Mouse (Mus musculus): ENCODE results near the gene Pank4. TPM values are rescaled to one million over a fixed set of nuclear protein-coding genes. Genes with fewer than 3 reads are reported as not detected.

Pank4 gene
- polyA plus RNA-seq (2016; fragmentation: Nextera tagmentation; extraction: Ambion mirVana) = 45.8 and 56.5 TPM in 2 replicates

DNA sequence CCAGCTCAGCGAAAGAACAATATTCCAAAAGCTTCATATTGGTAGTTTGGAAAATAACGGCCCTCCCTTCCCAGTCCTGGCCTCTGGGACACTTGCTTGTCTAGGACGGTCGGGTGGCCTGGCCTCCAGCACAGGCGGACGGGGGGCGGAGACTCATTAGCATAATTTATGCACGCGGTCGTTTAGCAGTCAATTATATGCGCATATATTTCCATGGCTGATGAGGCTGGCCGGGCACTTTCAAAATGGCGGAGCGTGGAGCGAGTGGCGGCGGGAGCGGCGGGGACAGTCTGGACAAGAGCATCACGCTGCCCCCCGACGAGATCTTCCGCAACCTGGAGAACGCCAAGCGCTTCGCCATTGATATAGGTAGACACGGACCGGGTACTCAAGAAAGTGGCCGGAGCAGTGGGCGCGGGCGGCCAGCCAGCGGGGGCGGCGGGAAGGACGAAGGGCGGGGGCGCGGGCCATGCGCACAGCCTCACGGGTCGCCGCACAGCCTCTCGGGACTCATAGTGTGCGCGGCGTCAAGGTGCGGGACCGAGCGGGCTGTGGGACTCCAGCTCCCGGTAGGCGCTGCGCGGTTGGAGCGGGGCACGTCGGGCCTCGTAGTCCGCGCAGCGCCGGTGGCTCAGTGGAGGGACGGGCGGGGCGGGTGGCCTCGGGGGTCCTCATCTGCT is at the start of gene Pank4:
Pank4 (plus strand) TSS at position 223 of the 680 bp plus-strand sequence.
- H3K4me3 ChIP-seq = peak within 1 kb of the TSS; percentile 95
- H3K36me3 ChIP-seq = peaks cover 30% of the 10 kb centered on the region
- H3K9me3 ChIP-seq (replicated peaks) = no peaks in the 10 kb centered on the region
- H3K4me1 ChIP-seq = peaks cover 60% of the 10 kb centered on the region
- DNase-seq (ENCODE audit: low spot score) = peak; percentile 91
- H3K27me3 ChIP-seq (ENCODE audit: low read depth, poor library complexity, severe bottlenecking) = peaks cover 48% of the 10 kb centered on the region
- H3K27ac ChIP-seq = peak within 1 kb of the TSS; percentile 98
- under 1% methylated on average over 65 of the region's 66 CpGs for WGBS

DNA sequence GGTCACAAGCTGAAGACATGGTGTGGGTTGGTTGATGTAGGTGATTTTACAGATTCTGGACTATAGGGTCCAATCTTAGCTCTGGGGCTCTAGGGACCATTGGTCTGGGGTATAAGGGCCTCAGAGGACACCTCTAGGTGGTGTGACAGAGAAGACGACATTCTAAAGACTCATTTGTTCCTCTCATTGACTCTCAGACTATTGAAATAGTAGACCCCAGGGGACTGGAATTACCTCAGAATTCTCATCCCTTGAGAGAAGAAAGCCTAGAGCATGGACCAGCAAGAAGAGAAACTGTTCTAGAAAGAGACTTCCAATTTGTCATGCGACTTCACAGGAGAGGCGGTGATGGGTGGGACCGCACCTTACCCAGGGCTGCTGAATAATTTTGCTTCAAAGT is 49.7 kb upstream of the Pank4 start:
- 96% methylated on average over 4 of the region's 4 CpGs for WGBS
- Histone ChIP-seq H3K4me1 (peaks cover 16% of the 10 kb centered on the region), H3K27me3 (ENCODE audit: low read depth, poor library complexity, severe bottlenecking) (no peaks in the 10 kb centered on the region), H3K36me3 (no peaks in the 10 kb centered on the region), H3K27ac (no peak overlapping the region), H3K9me3 (replicated peaks) (no peaks in the 10 kb centered on the region), H3K4me3 (no peak overlapping the region)
- DNase-seq (ENCODE audit: low spot score) = no peak

DNA sequence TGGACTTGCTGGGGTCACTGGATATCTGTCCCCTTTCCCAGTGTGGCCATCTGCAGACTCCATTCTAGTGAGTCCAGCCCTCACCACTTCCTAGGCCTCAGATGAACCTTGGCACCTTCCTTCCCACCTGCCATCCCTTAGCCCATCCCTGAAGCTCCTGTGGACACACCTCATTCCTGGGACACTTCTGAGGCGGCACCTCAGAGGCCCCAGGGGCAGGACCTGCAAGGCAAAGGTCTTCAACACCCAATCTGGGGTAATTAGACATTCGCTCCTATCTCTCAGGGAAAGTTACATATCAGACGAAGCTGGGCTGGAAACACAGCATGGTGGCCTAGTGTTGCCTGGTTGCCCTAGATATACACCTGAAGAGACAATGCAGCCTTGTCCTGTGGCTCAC is 49.2 kb upstream of the Pank4 start:
- Histone ChIP-seq H3K9me3 (replicated peaks) (no peaks in the 10 kb centered on the region), H3K27ac (no peak overlapping the region), H3K4me3 (no peak overlapping the region), H3K27me3 (ENCODE audit: low read depth, poor library complexity, severe bottlenecking) (no peaks in the 10 kb centered on the region), H3K36me3 (no peaks in the 10 kb centered on the region), H3K4me1 (peaks cover 16% of the 10 kb centered on the region)
- 79% methylated on average over 3 of the region's 3 CpGs for WGBS
- DNase-seq (ENCODE audit: low spot score) = no peak

DNA sequence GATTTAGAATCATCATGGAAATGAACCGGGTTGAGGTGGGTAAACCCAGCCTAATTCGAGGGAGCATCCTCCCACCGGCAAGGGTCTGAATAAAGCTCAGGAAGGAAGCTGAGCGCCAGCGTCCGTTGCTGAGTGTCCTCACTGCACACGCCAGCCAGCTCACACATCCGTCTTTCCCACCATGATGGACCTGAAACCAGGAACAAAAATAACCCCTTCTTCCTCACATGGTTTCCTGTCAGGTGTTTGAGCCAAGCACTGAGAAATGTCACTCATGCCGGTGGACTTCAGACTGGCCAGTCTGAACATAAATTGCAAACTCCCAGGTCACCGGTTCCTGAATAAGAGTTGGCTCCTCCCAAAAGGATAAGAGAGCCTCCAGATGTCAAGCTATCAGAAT is 48.6 kb upstream of the Pank4 start:
- Histone ChIP-seq H3K36me3 (no peaks in the 10 kb centered on the region), H3K4me3 (no peak overlapping the region), H3K27me3 (ENCODE audit: low read depth, poor library complexity, severe bottlenecking) (no peaks in the 10 kb centered on the region), H3K27ac (no peak overlapping the region), H3K9me3 (replicated peaks) (no peaks in the 10 kb centered on the region), H3K4me1 (peaks cover 15% of the 10 kb centered on the region)
- WGBS = 87% methylated on average over 10 of the region's 10 CpGs
- no peak for DNase-seq (ENCODE audit: low spot score)

DNA sequence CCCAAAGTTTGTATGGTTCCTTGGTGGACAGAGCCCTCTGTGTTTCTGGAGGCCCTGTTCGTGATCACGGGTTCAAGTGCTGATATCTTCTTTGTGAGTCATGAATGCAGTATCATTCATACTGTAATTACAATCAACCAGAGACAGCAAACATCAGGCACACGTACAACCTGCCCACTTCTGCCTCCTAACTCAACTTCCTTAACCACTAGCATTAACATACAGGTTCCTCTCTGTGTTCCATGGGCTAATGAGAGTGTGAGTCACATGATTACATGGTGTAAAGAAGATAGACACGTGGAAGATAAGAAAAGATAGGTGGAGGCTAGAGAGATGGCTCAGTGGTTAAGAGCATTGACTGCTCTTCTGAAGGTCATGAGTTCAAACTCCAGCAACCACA is 47.3 kb upstream of the Pank4 start:
- 79% methylated on average over 4 of the region's 4 CpGs for WGBS
- no peaks in the 10 kb centered on the region for H3K9me3 ChIP-seq (replicated peaks)

DNA sequence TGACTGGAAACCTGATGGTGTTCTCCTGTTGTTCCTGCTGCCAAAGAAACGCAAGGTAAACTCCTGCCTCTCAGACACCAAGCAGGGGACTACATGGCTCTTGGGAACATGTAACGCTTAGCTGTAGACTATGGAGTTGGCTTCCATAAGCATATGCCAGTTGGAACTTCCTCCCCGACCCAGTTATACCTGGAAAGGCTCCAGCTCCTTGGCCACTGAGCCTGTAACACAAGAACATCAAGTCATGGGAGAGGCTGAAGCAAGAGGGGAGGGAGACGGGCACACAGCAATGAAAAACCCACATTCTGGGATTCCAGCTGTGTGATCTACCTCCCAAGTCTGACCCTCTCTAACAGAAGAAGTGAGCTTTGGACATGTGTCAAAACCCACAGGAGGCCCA is 41.6 kb upstream of the Pank4 start:
- no peak for DNase-seq (ENCODE audit: low spot score)
- WGBS = 86% methylated on average over 4 of the region's 4 CpGs
- Histone ChIP-seq H3K4me1 (peaks cover 11% of the 10 kb centered on the region), H3K27ac (no peak overlapping the region), H3K4me3 (no peak overlapping the region), H3K36me3 (no peaks in the 10 kb centered on the region), H3K9me3 (replicated peaks) (no peaks in the 10 kb centered on the region), H3K27me3 (ENCODE audit: low read depth, poor library complexity, severe bottlenecking) (no peaks in the 10 kb centered on the region)

More for the DNA sequence above, 47.3 kb upstream of the Pank4 start:
- H3K27ac ChIP-seq = no peak overlapping the region
- H3K4me3 ChIP-seq = no peak overlapping the region
- no peaks in the 10 kb centered on the region for H3K27me3 ChIP-seq (ENCODE audit: low read depth, poor library complexity, severe bottlenecking)
- no peak for DNase-seq (ENCODE audit: low spot score)
- peaks cover 1% of the 10 kb centered on the region; the same call in 1 of the 2 replicates for H3K4me1 ChIP-seq
- no peaks in the 10 kb centered on the region for H3K36me3 ChIP-seq

DNA sequence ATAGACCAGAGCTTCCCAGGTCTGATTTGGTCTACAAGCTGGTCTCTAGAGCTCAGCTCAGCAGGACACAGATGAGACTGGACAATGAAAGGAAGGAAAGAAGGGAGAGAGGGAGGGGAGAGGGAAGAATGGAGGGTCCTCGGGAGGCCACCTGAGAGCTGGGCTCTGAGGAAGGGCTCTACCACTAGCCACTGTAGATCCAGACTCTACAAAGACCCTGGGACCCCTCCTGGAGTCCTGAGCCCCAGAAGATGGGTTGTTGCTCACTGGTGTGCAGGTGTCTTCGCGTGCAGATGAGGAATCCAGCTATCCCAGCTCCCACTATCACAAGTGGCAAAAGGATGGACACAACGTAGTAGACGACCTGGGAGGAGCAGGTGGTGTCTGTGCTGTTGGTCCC is 41.0 kb upstream of the Pank4 start:
- Histone ChIP-seq H3K27me3 (ENCODE audit: low read depth, poor library complexity, severe bottlenecking) (no peaks in the 10 kb centered on the region), H3K36me3 (no peaks in the 10 kb centered on the region), H3K4me3 (no peak overlapping the region), H3K27ac (no peak overlapping the region), H3K9me3 (replicated peaks) (no peaks in the 10 kb centered on the region), H3K4me1 (peaks cover 17% of the 10 kb centered on the region)
- 83% methylated on average over 5 of the region's 5 CpGs for WGBS
- no peak for DNase-seq (ENCODE audit: low spot score)

DNA sequence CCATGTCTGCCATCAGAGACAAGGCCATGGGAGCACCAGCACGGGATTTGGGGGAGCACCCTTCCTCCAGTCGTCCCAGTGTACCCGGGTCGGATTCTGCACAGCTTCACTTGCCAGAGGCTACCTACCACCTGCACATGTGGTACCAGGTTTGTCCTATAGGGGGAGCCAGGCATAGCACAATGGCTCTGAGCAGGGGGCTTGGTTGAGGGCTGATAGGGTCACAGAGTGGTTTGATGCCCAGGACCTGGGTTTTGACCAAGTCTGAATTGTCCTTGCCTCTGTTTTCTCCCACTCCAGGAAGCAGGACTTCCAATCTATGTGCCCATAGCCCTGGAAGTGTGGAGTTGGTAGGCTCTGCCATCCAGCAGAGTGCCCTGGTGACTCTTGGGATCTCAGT is 38.5 kb upstream of the Pank4 start:
- DNase-seq (ENCODE audit: low spot score) = no peak
- Histone ChIP-seq H3K27ac (no peak overlapping the region), H3K4me3 (no peak overlapping the region), H3K36me3 (no peaks in the 10 kb centered on the region), H3K27me3 (ENCODE audit: low read depth, poor library complexity, severe bottlenecking) (no peaks in the 10 kb centered on the region), H3K9me3 (replicated peaks) (no peaks in the 10 kb centered on the region), H3K4me1 (peaks cover 29% of the 10 kb centered on the region)
- 50% methylated on average over 4 of the region's 4 CpGs for WGBS

DNA sequence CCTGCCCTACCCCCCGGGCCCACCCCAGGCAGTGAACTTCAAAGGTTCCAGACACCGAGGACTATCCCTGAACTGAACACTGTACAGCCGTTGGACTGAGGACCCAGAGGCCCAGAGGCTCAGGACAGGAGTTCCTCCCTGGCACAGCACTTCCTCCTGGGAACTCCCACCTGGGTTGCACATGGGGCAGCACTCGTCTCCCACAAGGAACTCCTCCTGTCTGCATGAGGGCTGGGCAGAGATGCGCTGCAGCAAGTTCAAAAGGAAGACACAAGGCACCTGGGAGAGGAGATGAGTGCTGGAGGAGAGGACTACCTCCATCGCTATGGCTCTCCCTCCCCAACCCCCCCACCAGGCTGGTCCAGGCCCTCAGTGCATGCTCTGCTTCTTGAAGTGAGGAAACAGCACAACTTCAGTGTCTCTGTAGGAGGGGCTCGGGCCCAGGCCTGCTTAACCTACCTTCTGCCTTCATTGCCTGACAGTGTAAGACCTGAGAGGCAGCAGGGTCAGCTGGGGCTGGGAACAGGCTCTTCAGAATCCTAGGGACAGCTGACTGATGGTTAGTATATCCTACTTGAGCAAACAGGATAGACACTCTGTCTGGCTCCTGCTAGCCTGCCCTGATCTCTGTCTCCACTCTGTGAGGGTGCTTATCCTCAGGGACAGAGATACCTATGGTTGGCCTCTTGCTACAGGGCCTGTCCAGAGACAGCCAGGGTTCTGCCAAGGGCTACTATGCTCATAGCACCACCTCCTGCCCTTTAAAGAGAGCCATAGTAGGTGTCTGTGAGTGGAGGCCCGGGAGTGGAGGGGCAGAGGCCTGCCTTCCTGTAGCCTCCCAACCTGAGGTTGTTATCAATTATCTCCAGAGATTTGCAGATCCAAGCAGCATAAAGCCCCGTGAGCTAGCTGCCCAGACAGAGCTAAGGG is 36.7 kb upstream of the Pank4 start:
- H3K27me3 ChIP-seq (ENCODE audit: low read depth, poor library complexity, severe bottlenecking) = no peaks in the 10 kb centered on the region
- peak overlapping the region; percentile 22 for H3K4me3 ChIP-seq
- no peaks in the 10 kb centered on the region for H3K9me3 ChIP-seq (replicated peaks)
- H3K36me3 ChIP-seq = no peaks in the 10 kb centered on the region
- WGBS = 49% methylated on average over 9 of the region's 9 CpGs
- peak; percentile 47 for DNase-seq (ENCODE audit: low spot score)
- H3K4me1 ChIP-seq = peaks cover 29% of the 10 kb centered on the region
- peak overlapping the region; percentile 87 for H3K27ac ChIP-seq

DNA sequence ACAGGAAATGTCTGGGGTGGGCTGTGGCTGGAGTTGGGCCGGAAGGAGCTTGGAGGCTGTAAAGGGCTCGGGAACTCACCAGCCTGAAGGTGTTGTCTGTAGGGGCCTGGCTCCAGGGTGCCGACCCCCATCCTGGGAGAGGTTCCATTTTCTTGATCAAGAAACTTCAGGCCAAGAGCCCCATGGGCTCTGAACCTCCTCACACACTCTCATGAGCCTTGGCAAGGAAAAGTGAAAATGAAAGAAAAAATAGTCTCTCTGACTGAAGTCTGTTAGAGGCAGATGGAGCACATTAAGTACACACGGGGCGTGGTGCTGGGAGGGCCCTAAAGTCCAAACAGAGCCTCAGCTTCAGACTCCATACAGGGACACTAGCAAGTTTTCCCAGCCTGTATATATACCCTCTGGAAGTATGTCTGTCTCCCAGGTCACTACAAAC is 36.0 kb upstream of the Pank4 start:
- Histone ChIP-seq H3K27ac (peak overlapping the region; percentile 87), H3K27me3 (ENCODE audit: low read depth, poor library complexity, severe bottlenecking) (no peaks in the 10 kb centered on the region), H3K4me3 (peak overlapping the region; percentile 22), H3K36me3 (no peaks in the 10 kb centered on the region), H3K4me1 (peaks cover 29% of the 10 kb centered on the region), H3K9me3 (replicated peaks) (no peaks in the 10 kb centered on the region)
- WGBS = 27% methylated on average over 5 of the region's 5 CpGs
- no peak for DNase-seq (ENCODE audit: low spot score)

DNA sequence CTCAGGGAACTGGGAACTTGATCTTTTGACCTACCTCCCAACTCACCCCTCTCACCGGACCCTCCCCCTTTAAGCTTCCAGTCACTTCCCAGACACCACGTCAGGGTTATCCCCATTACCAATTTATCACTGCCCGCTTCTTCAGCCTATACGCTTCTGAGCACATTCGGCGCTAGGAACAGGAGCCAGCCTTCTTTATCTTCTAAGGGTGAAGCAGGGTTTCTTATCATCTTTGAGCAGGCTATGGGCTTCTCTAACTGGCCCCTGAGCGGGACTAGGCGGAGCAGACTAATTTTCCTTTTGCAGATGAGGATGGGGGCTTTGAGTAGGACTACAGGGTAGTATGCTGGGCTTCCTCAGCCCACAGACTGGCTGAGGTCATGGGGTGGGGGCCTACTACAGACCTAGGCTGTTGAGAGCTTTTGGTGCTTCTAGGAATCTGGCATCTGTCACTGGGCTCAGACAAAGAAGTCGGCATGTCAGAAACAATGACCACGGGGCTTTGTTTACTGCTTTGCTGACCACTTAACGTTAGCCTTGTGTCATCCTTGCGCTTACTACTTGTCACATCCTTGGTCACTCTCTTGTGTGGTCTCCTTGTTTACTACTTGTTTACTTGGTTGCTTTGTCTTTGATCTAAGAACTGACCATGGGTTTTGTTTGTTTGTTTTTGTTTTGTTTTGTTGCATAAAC is 35.4 kb upstream of the Pank4 start, which contains the start of gene Tnfrsf14:
Tnfrsf14 (minus strand) TSS at position 169 of the 693 bp plus-strand sequence.
- Histone ChIP-seq H3K9me3 (replicated peaks) (no peaks in the 10 kb centered on the region), H3K27ac (peak within 1 kb of the TSS; percentile 87), H3K36me3 (no peaks in the 10 kb centered on the region), H3K27me3 (ENCODE audit: low read depth, poor library complexity, severe bottlenecking) (no peaks in the 10 kb centered on the region), H3K4me1 (peaks cover 29% of the 10 kb centered on the region), H3K4me3 (peak within 1 kb of the TSS; percentile 22)
- 37% methylated on average over 12 of the region's 12 CpGs for WGBS
- no peak for DNase-seq (ENCODE audit: low spot score)

DNA sequence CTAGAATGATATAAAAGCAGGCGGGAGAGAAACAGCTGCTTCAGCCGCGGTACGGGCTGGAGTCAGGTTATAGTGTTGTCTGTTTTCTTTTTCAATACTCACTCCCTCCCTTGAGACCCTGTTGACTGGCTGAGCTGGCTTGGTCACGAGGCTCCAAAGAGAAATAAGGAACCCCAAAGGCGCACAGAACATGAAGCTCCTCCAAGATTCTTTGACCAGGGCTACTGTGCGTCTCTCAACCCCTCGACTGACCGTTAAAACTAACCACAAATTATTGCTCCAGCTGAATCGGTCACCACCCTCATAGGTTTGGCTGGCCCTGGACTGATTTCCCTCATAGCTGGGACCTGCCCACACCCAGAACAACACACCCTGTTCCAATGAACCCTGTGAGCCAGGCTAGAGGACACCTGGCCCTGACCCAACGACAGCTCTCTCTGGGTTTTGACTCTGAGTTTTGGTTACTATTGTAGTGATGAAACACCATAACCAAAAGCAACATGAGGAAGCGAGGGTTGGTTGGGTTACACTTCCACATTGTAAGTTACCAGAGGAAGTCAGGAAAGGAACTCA is 34.7 kb upstream of the Pank4 start:
- Histone ChIP-seq H3K27me3 (ENCODE audit: low read depth, poor library complexity, severe bottlenecking) (no peaks in the 10 kb centered on the region), H3K4me3 (no peak overlapping the region), H3K36me3 (no peaks in the 10 kb centered on the region), H3K4me1 (peaks cover 29% of the 10 kb centered on the region), H3K9me3 (replicated peaks) (no peaks in the 10 kb centered on the region), H3K27ac (peak overlapping the region; percentile 87; the same call in 1 of the 2 replicates)
- no peak for DNase-seq (ENCODE audit: low spot score)
- 79% methylated on average over 12 of the region's 12 CpGs for WGBS

Measured in limb, embryonic 10.5 days (tissue).